8 mouse cellular contexts compared by ENCODE assay signal in the genomic region with DNA sequence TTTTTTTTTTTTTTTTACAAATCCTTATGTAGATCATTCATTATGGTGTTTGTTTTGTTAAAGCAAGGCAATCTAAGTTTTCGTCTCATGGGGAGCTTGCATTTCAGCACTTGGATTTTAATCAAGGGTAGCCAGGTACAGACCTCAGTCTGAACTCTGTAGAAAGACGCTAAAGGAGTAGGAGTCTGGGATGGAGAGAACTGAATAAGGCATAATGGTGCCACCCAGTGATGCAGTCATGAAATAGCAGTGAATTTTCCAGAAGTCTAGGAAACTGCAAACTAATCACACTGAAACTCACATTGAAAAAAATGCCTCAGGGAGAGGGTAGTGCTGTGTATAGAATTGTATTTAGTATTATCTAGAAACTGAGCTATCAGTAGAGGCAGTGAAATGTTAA.
DNase-seq lines count a peak whose midpoint lies in the region; ATAC-seq lines count a peak whose summit lies in the region.
"Had no signal": no experiment of that assay in that cellular context is flagged by ENCODE, and none has a peak within 500 bp of the region (broad histone marks: within the 10 kb centered on the region; RNA-seq: fewer than 3 reads in every experiment).

No protein-coding gene starts in this region.

- peak; percentile 93 for ATAC-seq in frontal cortex, adult (ENCODE audit: low TSS enrichment)

- intact Hi-C loops in left cerebral cortex, postnatal 14 days (cut with DNase I): no loop called here
- intact Hi-C loops in left cerebral cortex, postnatal 36 days (cut with DNase I): no loop called here

- no peak for DNase-seq in frontal cortex, postnatal 25 days (ENCODE audit: low spot score in 2 of 2)
- DNase-seq in left cerebral cortex, postnatal 14 days (ENCODE audit: low spot score in 2 of 2): peak; percentile 35 to 43
- DNase-seq in left cerebral cortex, postnatal 36 days (ENCODE audit: low spot score in 2 of 2): no peak
- DNase-seq in ES-CJ7 (ENCODE audit: low read depth, low spot score): peak; percentile 27
- peak; percentile 60 to 65 for DNase-seq in cerebellum, postnatal 10 days
- DNase-seq in yolk sac, embryonic 10.5 days (ENCODE audit: low spot score): no peak
- DNase-seq: kidney, adult 9 months had no signal

Comparison
In these comparisons a context has a peak if more than half of its experiments do, and no peak if none do; other contexts are left out.
1. DNase-seq: peak in left cerebral cortex, postnatal 14 days (2 of 2), ES-CJ7 (single experiment) and cerebellum, postnatal 10 days (2 of 2); none in frontal cortex, postnatal 25 days (0 of 2), left cerebral cortex, postnatal 36 days (0 of 2) and yolk sac, embryonic 10.5 days (single experiment).